Mouse (Mus musculus) MEL (cell line): Measurements from ENCODE around the gene Ppp1r14d. TPM values are rescaled to one million over a fixed set of nuclear protein-coding genes. Genes with fewer than 3 reads are reported as not detected.

Source experiments
- DNase-seq: peaks from one replicate; pipeline ENCODE4 v3.0.0; 2011; ENCODE audit warnings: low read depth, low spot score
- H3K27ac ChIP-seq: 2 replicates; pipeline ENCODE4 v1.5.1; 2012; ENCODE audit warnings: low read depth, mild to moderate bottlenecking, control low read depth, low read length, moderate library complexity; ENCODE audit not compliant: control insufficient read depth
- H3K27me3 ChIP-seq, 2 experiments: fragments of 150-350 bp in 1 of 2; sonication (generic) in 1 of 2; 2 replicates each; pipeline ENCODE4 v1.6.1; 2012; ENCODE audit warnings: low read length in 2 of 2, mild to moderate bottlenecking in 2 of 2, improper control_type of control experiment in 1 of 2, moderate library complexity in 1 of 2; ENCODE audit not compliant: insufficient read depth in 2 of 2, control insufficient read depth in 1 of 2
- H3K36me3 ChIP-seq, 2 experiments: 2 replicates each; pipeline ENCODE4 v1.6.1; 2012 to 2014; ENCODE audit warnings: low read length in 2 of 2, improper control_type of control experiment in 1 of 2, inconsistent platforms in 1 of 2, mild to moderate bottlenecking in 1 of 2; ENCODE audit not compliant: insufficient read depth in 2 of 2, control insufficient read depth in 1 of 2
- H3K4me1 ChIP-seq, 2 experiments: fragments of 150-350 bp in 1 of 2; sonication (generic) in 1 of 2; 2 replicates each; pipeline ENCODE4 v1.6.1; 2012; ENCODE audit warnings: low read length in 2 of 2, improper control_type of control experiment in 1 of 2, mild to moderate bottlenecking in 1 of 2; ENCODE audit not compliant: insufficient read depth in 2 of 2, control insufficient read depth in 1 of 2
- H3K4me3 ChIP-seq, 2 experiments: fragments of 150-350 bp in 1 of 2; sonication (generic) in 1 of 2; 2 replicates each; pipeline ENCODE4 v1.5.1; 2012; ENCODE audit warnings: low read depth in 2 of 2, low read length in 2 of 2, mild to moderate bottlenecking in 2 of 2, moderate library complexity in 2 of 2, control low read depth in 1 of 2, improper control_type of control experiment in 1 of 2; ENCODE audit not compliant: control insufficient read depth in 1 of 2, insufficient read depth in 1 of 2
- H3K79me2 ChIP-seq: 2 replicates; pipeline ENCODE4 v1.6.1; 2012; ENCODE audit warnings: mild to moderate bottlenecking, low read length, moderate library complexity; ENCODE audit not compliant: control insufficient read depth, poor library complexity, insufficient read depth
- H3K9ac ChIP-seq: 2 replicates; pipeline ENCODE4 v1.6.1; 2012; ENCODE audit warnings: low read depth, mild to moderate bottlenecking, control low read depth, low read length, moderate library complexity; ENCODE audit not compliant: control insufficient read depth, poor library complexity, severe bottlenecking
- H3K9me3 ChIP-seq: fragments of 150-350 bp; sonication (generic); replicated peaks from 2 replicates; pipeline ENCODE4 v1.6.1; 2012; ENCODE audit warnings: mild to moderate bottlenecking, low read length, improper control_type of control experiment, moderate library complexity; ENCODE audit not compliant: insufficient read depth
- BHLHE40 ChIP-seq: IDR thresholded peaks from 2 replicates; pipeline ENCODE4 v1.6.1; 2012; ENCODE audit warnings: low read depth, mild to moderate bottlenecking, inconsistent platforms, low read length, improper control_type of control experiment, borderline replicate concordance
- CHD1 ChIP-seq: IDR thresholded peaks from 2 replicates; pipeline ENCODE4 v1.6.1; 2012; ENCODE audit warnings: low read depth, mild to moderate bottlenecking, inconsistent platforms, low read length, improper control_type of control experiment
- CTCF ChIP-seq, 3 experiments: IDR thresholded peaks in 2 of 3; conservative IDR thresholded peaks in 1 of 3; 2 replicates each; pipeline ENCODE4 v1.5.1; 2011 to 2012; ENCODE audit warnings: low read length in 3 of 3, low read depth in 2 of 3, mild to moderate bottlenecking in 2 of 3, improper control_type of control experiment in 1 of 3, inconsistent platforms in 1 of 3, mixed read lengths in 1 of 3, moderate library complexity in 1 of 3; ENCODE audit not compliant: control insufficient read depth in 1 of 3, insufficient read depth in 1 of 3, poor library complexity in 1 of 3, severe bottlenecking in 1 of 3
- E2F4 ChIP-seq: IDR thresholded peaks from 2 replicates; pipeline ENCODE4 v1.6.1; 2011; ENCODE audit warnings: low read depth, low read length, improper control_type of control experiment, borderline replicate concordance
- ELF1 ChIP-seq: IDR thresholded peaks from 2 replicates; pipeline ENCODE4 v1.6.1; 2014; ENCODE audit warnings: low read depth, mild to moderate bottlenecking, inconsistent platforms, low read length, improper control_type of control experiment, moderate library complexity
- EP300 ChIP-seq, 2 experiments: IDR thresholded peaks; 2 replicates each; pipeline ENCODE4 v1.6.1; 2011; ENCODE audit warnings: improper control_type of control experiment in 2 of 2, low read length in 2 of 2, low read depth in 1 of 2, mild to moderate bottlenecking in 1 of 2
- ETS1 ChIP-seq: IDR thresholded peaks from 2 replicates; pipeline ENCODE4 v1.6.1; 2012; ENCODE audit warnings: low read depth, mild to moderate bottlenecking, inconsistent platforms, low read length, improper control_type of control experiment, moderate library complexity
- GABPA ChIP-seq: IDR thresholded peaks from 2 replicates; pipeline ENCODE4 v1.6.1; 2012; ENCODE audit warnings: low read depth, mild to moderate bottlenecking, inconsistent platforms, low read length, improper control_type of control experiment, moderate library complexity
- GATA1 ChIP-seq: IDR thresholded peaks from 2 replicates; pipeline ENCODE4 v1.6.1; 2011; ENCODE audit warnings: low read depth, low read length, improper control_type of control experiment
- JUND ChIP-seq: IDR thresholded peaks from 2 replicates; pipeline ENCODE4 v1.6.1; 2011; ENCODE audit warnings: low read depth, mild to moderate bottlenecking, improper control_type of control experiment, low read length
- MAFK ChIP-seq: IDR thresholded peaks from 2 replicates; pipeline ENCODE4 v1.6.1; 2011; ENCODE audit warnings: low read depth, mild to moderate bottlenecking, low read length, improper control_type of control experiment, borderline replicate concordance
- MEF2A ChIP-seq: IDR thresholded peaks from 2 replicates; pipeline ENCODE4 v1.6.1; 2014; ENCODE audit warnings: low read depth, mild to moderate bottlenecking, inconsistent platforms, low read length, improper control_type of control experiment; ENCODE audit not compliant: poor library complexity, insufficient replicate concordance, severe bottlenecking; ENCODE audit errors: extremely low read depth
- MYB ChIP-seq: IDR thresholded peaks from 2 replicates; pipeline ENCODE4 v1.6.1; 2011; ENCODE audit warnings: mild to moderate bottlenecking, low read depth, low read length, improper control_type of control experiment
- MYC ChIP-seq: IDR thresholded peaks from 2 replicates; pipeline ENCODE4 v1.6.1; 2011; ENCODE audit warnings: low read depth, mild to moderate bottlenecking, low read length, improper control_type of control experiment, moderate library complexity
- NELFE ChIP-seq: IDR thresholded peaks from 2 replicates; pipeline ENCODE4 v1.6.1; 2011; ENCODE audit warnings: low read depth, low read length, improper control_type of control experiment
- POLR2A ChIP-seq, 2 experiments: IDR thresholded peaks; 2 replicates each; pipeline ENCODE4 v1.6.1; 2011 to 2012; ENCODE audit warnings: low read length in 2 of 2, mild to moderate bottlenecking in 2 of 2, control low read depth in 1 of 2, improper control_type of control experiment in 1 of 2, low read depth in 1 of 2, moderate library complexity in 1 of 2; ENCODE audit not compliant: control insufficient read depth in 1 of 2, insufficient read depth in 1 of 2, poor library complexity in 1 of 2
- POLR2AphosphoS2 ChIP-seq: IDR thresholded peaks from 2 replicates; pipeline ENCODE4 v1.6.1; 2011; ENCODE audit warnings: low read length, improper control_type of control experiment
- POLR2AphosphoS5 ChIP-seq: IDR thresholded peaks from 2 replicates; pipeline ENCODE4 v1.6.1; 2012; ENCODE audit warnings: low read depth, borderline replicate concordance, mild to moderate bottlenecking, inconsistent platforms, low read length, moderate library complexity, mixed read lengths
- RCOR1 ChIP-seq: IDR thresholded peaks from 2 replicates; pipeline ENCODE4 v1.6.1; 2012; ENCODE audit warnings: low read depth, mild to moderate bottlenecking, inconsistent platforms, low read length, improper control_type of control experiment
- TAL1 ChIP-seq: IDR thresholded peaks from 2 replicates; pipeline ENCODE4 v1.6.1; 2012; ENCODE audit warnings: mild to moderate bottlenecking, inconsistent platforms, low read length, moderate library complexity, mixed read lengths
- TCF12 ChIP-seq: IDR thresholded peaks from 2 replicates; pipeline ENCODE4 v1.6.1; 2014; ENCODE audit warnings: low read depth, mild to moderate bottlenecking, inconsistent platforms, low read length, improper control_type of control experiment, moderate library complexity
- UBTF ChIP-seq: IDR thresholded peaks from 2 replicates; pipeline ENCODE4 v1.6.1; 2012; ENCODE audit warnings: low read depth, mild to moderate bottlenecking, inconsistent platforms, low read length, improper control_type of control experiment, moderate library complexity, borderline replicate concordance; ENCODE audit not compliant: insufficient read depth
- ZC3H11A ChIP-seq: IDR thresholded peaks from 2 replicates; pipeline ENCODE4 v1.6.1; 2012; ENCODE audit warnings: low read depth, mild to moderate bottlenecking, inconsistent platforms, low read length, improper control_type of control experiment
- ZKSCAN1 ChIP-seq: IDR thresholded peaks from 2 replicates; pipeline ENCODE4 v1.6.1; 2012; ENCODE audit warnings: low read depth, mild to moderate bottlenecking, inconsistent platforms, low read length, improper control_type of control experiment, moderate library complexity
- ZMIZ1 ChIP-seq: IDR thresholded peaks from 2 replicates; pipeline ENCODE4 v1.6.1; 2012; ENCODE audit warnings: low read depth, mild to moderate bottlenecking, inconsistent platforms, low read length, improper control_type of control experiment, moderate library complexity
- ZNF384 ChIP-seq: IDR thresholded peaks from 2 replicates; pipeline ENCODE4 v1.6.1; 2012; ENCODE audit warnings: low read depth, mild to moderate bottlenecking, inconsistent platforms, low read length, improper control_type of control experiment
- polyA plus RNA-seq, 2 experiments: library from polyadenylated mRNA; stranded (reverse) in 1 of 2; unstranded in 1 of 2; fragments of >175 nt in 1 of 2; fragments of >200 nt in 1 of 2; gene quantifications; 2 replicates each; pipeline versions ENCODE4 v1.2.1 to v1.2.4; 2012; ENCODE audit warnings: low replicate concordance in 2 of 2, low read depth in 1 of 2; ENCODE audit not compliant: insufficient read length in 2 of 2, insufficient read depth in 1 of 2, missing spikeins in 1 of 2
- total RNA-seq: library from RNA; depleted of rRNA; stranded (reverse); fragments of 300-350 nt; gene quantifications from 2 replicates; pipeline ENCODE4 v1.2.3, GENCODE M21; 2012

Gene Ppp1r14d
- total and polyA plus RNA-seq, 3 experiments, result not detected

DNA sequence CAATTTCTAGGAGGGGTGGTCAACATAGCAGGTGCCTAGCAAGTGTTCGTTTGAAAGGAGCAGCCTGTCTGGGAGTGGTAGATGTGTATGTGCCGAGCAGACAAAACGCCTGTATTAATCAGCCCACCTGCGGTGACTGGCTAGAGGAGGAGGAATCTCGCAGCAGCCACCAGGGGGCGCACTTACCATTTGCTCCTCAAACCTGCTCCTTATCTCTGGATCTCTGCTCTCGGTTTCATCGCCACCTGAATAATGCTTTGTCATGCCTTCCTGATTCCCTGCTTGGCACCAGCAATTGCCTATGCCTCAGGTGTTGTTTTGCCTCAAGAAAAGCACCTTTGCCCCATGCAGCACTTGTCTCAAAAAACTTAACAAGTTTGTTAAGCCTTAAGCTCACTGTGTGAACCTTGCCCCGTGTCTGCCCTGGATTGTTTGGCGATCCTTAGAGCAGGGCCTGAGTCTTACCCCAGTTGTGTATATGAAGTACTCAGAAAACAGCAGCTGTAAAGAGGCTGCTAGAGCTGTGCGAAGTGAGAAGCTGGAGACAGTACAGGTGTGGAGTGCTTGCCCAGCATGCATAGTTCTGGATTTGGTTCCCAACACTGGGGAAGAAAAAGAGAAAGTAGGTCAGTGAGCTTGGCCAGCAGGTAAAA is 21.2 kb upstream of the Ppp1r14d start (continued):
- TF ChIP-seq ZNF384, result no peak
- TF ChIP-seq ETS1, result peak; percentile 61
- no peak for TF ChIP-seq E2F4
- no peak for TF ChIP-seq TAL1
- TF ChIP-seq GATA1, result peak; percentile 95
- TF ChIP-seq NELFE, result peak; percentile 34; the same call in 1 of the 2 replicates

DNA sequence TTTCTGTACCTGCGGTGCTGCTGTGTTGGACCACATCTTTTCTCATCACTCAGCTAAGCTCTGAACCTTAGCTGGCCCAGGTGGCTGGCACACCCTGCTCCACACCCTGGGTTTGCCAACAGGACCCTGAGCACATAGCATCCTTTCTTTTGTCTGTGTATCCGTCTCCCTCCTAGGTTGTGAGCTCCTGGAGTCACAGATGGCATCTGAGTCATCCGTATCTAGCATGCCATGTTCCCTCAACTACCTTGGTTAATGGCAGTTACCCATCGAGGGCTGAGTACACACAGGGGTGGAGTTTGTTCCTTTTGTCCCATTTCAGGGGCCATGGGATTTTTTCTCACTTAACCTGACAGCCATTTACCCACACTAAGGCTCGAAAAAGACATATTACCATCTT is 20.7 kb upstream of the Ppp1r14d start:
- peaks cover 0 to 3% of the 10 kb centered on the region in 2 experiments; a peak in 2 of 4 replicates for H3K27me3 ChIP-seq
- no peak overlapping the region for H3K27ac ChIP-seq
- peaks cover 0 to 9% of the 10 kb centered on the region in 2 experiments; a peak in 2 of 4 replicates for H3K4me1 ChIP-seq
- no peaks in the 10 kb centered on the region for H3K9me3 ChIP-seq
- H3K79me2 ChIP-seq, result no peaks in the 10 kb centered on the region
- no peak for DNase-seq
- no peak overlapping the region for H3K4me3 ChIP-seq
- H3K9ac ChIP-seq, result no peak overlapping the region
- no peak for TF ChIP-seq E2F4
- TF ChIP-seq ZMIZ1, result no peak
- no peak for TF ChIP-seq MEF2A
- TF ChIP-seq NELFE, result 0 out of 2 replicates have a peak, but pooled peaks have one; percentile 10
- no peak for TF ChIP-seq RCOR1
- no peak for TF ChIP-seq CTCF (IDR thresholded peaks at IDR 0.05 in 2 of 3, conservative IDR thresholded peaks at IDR 0.05 in 1 of 3; ENCODE audit: control insufficient read depth in 1 of 3, insufficient read depth in 1 of 3, low read depth in 2 of 3, low read length in 3 of 3, poor library complexity in 1 of 3, severe bottlenecking in 1 of 3)
- TF ChIP-seq JUND, result no peak
- no peak for TF ChIP-seq MYC
- TF ChIP-seq TCF12, result no peak
- TF ChIP-seq ZKSCAN1, result no peak
- 0 out of 2 replicates have a peak, but pooled peaks have one; percentile 4 for TF ChIP-seq MAFK
- TF ChIP-seq, all 39 proteins: peak for 2
- H3K36me3 ChIP-seq, result peaks cover 0 to 4% of the 10 kb centered on the region in 2 experiments; a peak in 2 of 4 replicates

GRCm38 (mm10) chr2:119249592-119250061 is 19.9 kb upstream of the Ppp1r14d start:
- no peak overlapping the region for H3K27ac ChIP-seq
- H3K36me3 ChIP-seq, result peaks cover 0 to 4% of the 10 kb centered on the region in 2 experiments; a peak in 2 of 4 replicates
- peaks cover 0 to 9% of the 10 kb centered on the region in 2 experiments; a peak in 2 of 4 replicates for H3K4me1 ChIP-seq
- no peaks in the 10 kb centered on the region for H3K9me3 ChIP-seq
- no peaks in the 10 kb centered on the region for H3K79me2 ChIP-seq
- H3K9ac ChIP-seq, result no peak overlapping the region
- H3K4me3 ChIP-seq, result no peak overlapping the region
- DNase-seq, result no peak
- peaks cover 0 to 3% of the 10 kb centered on the region in 2 experiments; a peak in 2 of 4 replicates for H3K27me3 ChIP-seq
- TF ChIP-seq BHLHE40 (no peak), CHD1 (no peak), MYC (no peak), MEF2A (no peak), POLR2AphosphoS2 (no peak), POLR2AphosphoS5 (no peak), POLR2A (IDR thresholded peaks at IDR 0.05; ENCODE audit: control insufficient read depth in 1 of 2, insufficient read depth in 1 of 2, low read depth in 1 of 2, low read length in 2 of 2, poor library complexity in 1 of 2) (no peak), UBTF (no peak), MYB (no peak), EP300 (IDR thresholded peaks at IDR 0.05; ENCODE audit: low read depth in 1 of 2, low read length in 2 of 2) (no peak), JUND (no peak), CTCF (IDR thresholded peaks at IDR 0.05 in 2 of 3, conservative IDR thresholded peaks at IDR 0.05 in 1 of 3; ENCODE audit: control insufficient read depth in 1 of 3, insufficient read depth in 1 of 3, low read depth in 2 of 3, low read length in 3 of 3, poor library complexity in 1 of 3, severe bottlenecking in 1 of 3) (no peak), GABPA (no peak), ZC3H11A (no peak), ELF1 (no peak)
